Mouse (Mus musculus) CH12.LX (cell line): Measurements from ENCODE around the gene Gss. TPM values are rescaled to one million over a fixed set of nuclear protein-coding genes. Genes with fewer than 3 reads are reported as not detected.

Source experiments
- DNase-seq: peaks from one replicate; pipeline ENCODE4 v3.0.0-alpha.2; 2013; ENCODE audit errors: extremely low read depth
- H3K27ac ChIP-seq: 2 replicates; pipeline ENCODE4 v1.5.1; 2012; ENCODE audit warnings: low read depth, mild to moderate bottlenecking, control low read depth, moderate library complexity; ENCODE audit not compliant: insufficient read depth
- H3K27me3 ChIP-seq: replicated peaks from 2 replicates; pipeline ENCODE3; 2012; ENCODE audit warnings: inconsistent platforms
- H3K36me3 ChIP-seq, 2 experiments: replicated peaks in 1 of 2; 2 replicates each; pipeline versions ENCODE3 to v1.6.1; 2012; ENCODE audit warnings: inconsistent platforms in 1 of 2, low read length in 1 of 2, mild to moderate bottlenecking in 1 of 2, mixed read lengths in 1 of 2, moderate library complexity in 1 of 2; ENCODE audit not compliant: control insufficient read depth in 1 of 2, insufficient read depth in 1 of 2
- H3K4me1 ChIP-seq, 2 experiments: 2 replicates each; pipeline ENCODE4 v1.6.1; 2012; ENCODE audit warnings: inconsistent platforms in 1 of 2, moderate library complexity in 1 of 2; ENCODE audit not compliant: insufficient read depth in 2 of 2, control insufficient read depth in 1 of 2
- H3K4me2 ChIP-seq: 2 replicates; pipeline ENCODE4 v1.6.1; 2012; ENCODE audit warnings: low read depth, mild to moderate bottlenecking, control low read depth; ENCODE audit not compliant: poor library complexity, insufficient read depth, severe bottlenecking
- H3K4me3 ChIP-seq, 3 experiments: fragments of 150-350 bp in 1 of 3; sonication (generic) in 1 of 3; replicated peaks in 1 of 3; 2 replicates each; pipeline versions ENCODE3 to v1.5.1; 2011 to 2012; ENCODE audit warnings: low read depth in 2 of 3, low read length in 2 of 3, mild to moderate bottlenecking in 2 of 3, moderate library complexity in 2 of 3, control low read depth in 1 of 3, improper control_type of control experiment in 1 of 3, inconsistent platforms in 1 of 3, mixed read lengths in 1 of 3; ENCODE audit not compliant: poor library complexity in 1 of 3
- H3K79me2 ChIP-seq: replicated peaks from 2 replicates; pipeline ENCODE4 v1.6.1; 2012; ENCODE audit warnings: mild to moderate bottlenecking, moderate library complexity; ENCODE audit not compliant: control insufficient read depth, poor library complexity, insufficient read depth, severe bottlenecking; ENCODE audit errors: extremely low read depth
- H3K9ac ChIP-seq: 2 replicates; pipeline ENCODE4 v1.6.1; 2012; ENCODE audit warnings: low read depth, mild to moderate bottlenecking, control low read depth, moderate library complexity; ENCODE audit not compliant: insufficient read depth
- H3K9me3 ChIP-seq: replicated peaks from 2 replicates; pipeline ENCODE3; 2012; ENCODE audit warnings: low read length, inconsistent platforms, mixed read lengths
- CHD1 ChIP-seq: IDR thresholded peaks from 2 replicates; pipeline ENCODE4 v1.6.1; 2012; ENCODE audit warnings: low read depth, low read length, improper control_type of control experiment, inconsistent platforms
- CHD2 ChIP-seq: IDR thresholded peaks from 2 replicates; pipeline ENCODE4 v1.6.1; 2011; ENCODE audit warnings: low read length, improper control_type of control experiment
- E2F4 ChIP-seq: IDR thresholded peaks from 2 replicates; pipeline ENCODE4 v1.6.1; 2011; ENCODE audit warnings: low read depth, low read length, improper control_type of control experiment; ENCODE audit not compliant: insufficient replicate concordance
- ELF1 ChIP-seq: IDR thresholded peaks from 2 replicates; pipeline ENCODE4 v1.6.1; 2014; ENCODE audit warnings: low read depth, mild to moderate bottlenecking, inconsistent platforms, low read length, improper control_type of control experiment
- ETS1 ChIP-seq: conservative IDR thresholded peaks from 2 replicates; pipeline ENCODE4 v1.6.1; 2012; ENCODE audit warnings: low read depth, mild to moderate bottlenecking, inconsistent platforms, low read length, improper control_type of control experiment, moderate library complexity
- HCFC1 ChIP-seq: IDR thresholded peaks from 2 replicates; pipeline ENCODE4 v1.6.1; 2012; ENCODE audit warnings: low read depth, mild to moderate bottlenecking, inconsistent platforms, low read length, improper control_type of control experiment
- IRF4 ChIP-seq: IDR thresholded peaks from 2 replicates; pipeline ENCODE4 v1.6.1; 2014; ENCODE audit warnings: low read depth, mild to moderate bottlenecking, inconsistent platforms, low read length, improper control_type of control experiment
- JUN ChIP-seq: IDR thresholded peaks from 2 replicates; pipeline ENCODE4 v1.6.1; 2011; ENCODE audit warnings: low read depth, mild to moderate bottlenecking, low read length, improper control_type of control experiment, moderate library complexity; ENCODE audit not compliant: insufficient read depth
- KAT2A ChIP-seq: IDR thresholded peaks from 2 replicates; pipeline ENCODE4 v1.6.1; 2012; ENCODE audit warnings: low read length, improper control_type of control experiment, inconsistent platforms; ENCODE audit not compliant: insufficient replicate concordance
- MAFK ChIP-seq: IDR thresholded peaks from 2 replicates; pipeline ENCODE4 v1.6.1; 2011; ENCODE audit warnings: low read length, improper control_type of control experiment; ENCODE audit not compliant: insufficient replicate concordance
- MAZ ChIP-seq: IDR thresholded peaks from 2 replicates; pipeline ENCODE4 v1.6.1; 2012; ENCODE audit warnings: low read depth, mild to moderate bottlenecking, inconsistent platforms, low read length, improper control_type of control experiment, moderate library complexity
- MXI1 ChIP-seq: IDR thresholded peaks from 2 replicates; pipeline ENCODE4 v1.6.1; 2011; ENCODE audit warnings: mild to moderate bottlenecking, low read depth, low read length, improper control_type of control experiment
- NELFE ChIP-seq: IDR thresholded peaks from 2 replicates; pipeline ENCODE4 v1.6.1; 2011; ENCODE audit warnings: low read depth, low read length, improper control_type of control experiment
- PAX5 ChIP-seq: IDR thresholded peaks from 2 replicates; pipeline ENCODE4 v1.6.1; 2012; ENCODE audit warnings: low read length, inconsistent platforms, mixed read lengths
- POLR2AphosphoS2 ChIP-seq: IDR thresholded peaks from 2 replicates; pipeline ENCODE4 v1.6.1; 2011; ENCODE audit warnings: low read depth, low read length, improper control_type of control experiment
- RAD21 ChIP-seq: IDR thresholded peaks from 2 replicates; pipeline ENCODE4 v1.6.1; 2011; ENCODE audit warnings: low read depth, mild to moderate bottlenecking, low read length, improper control_type of control experiment, moderate library complexity
- RCOR1 ChIP-seq: conservative IDR thresholded peaks from 2 replicates; pipeline ENCODE4 v1.6.1; 2012; ENCODE audit warnings: low read depth, mild to moderate bottlenecking, inconsistent platforms, low read length, improper control_type of control experiment
- TCF12 ChIP-seq: IDR thresholded peaks from 2 replicates; pipeline ENCODE4 v1.6.1; 2014; ENCODE audit warnings: low read depth, mild to moderate bottlenecking, inconsistent platforms, low read length, improper control_type of control experiment
- ZC3H11A ChIP-seq: IDR thresholded peaks from 2 replicates; pipeline ENCODE4 v1.6.1; 2012; ENCODE audit warnings: low read depth, mild to moderate bottlenecking, inconsistent platforms, low read length, improper control_type of control experiment
- ZMIZ1 ChIP-seq: IDR thresholded peaks from 2 replicates; pipeline ENCODE4 v1.6.1; 2012; ENCODE audit warnings: low read depth, mild to moderate bottlenecking, inconsistent platforms, low read length, improper control_type of control experiment
- ZNF384 ChIP-seq: IDR thresholded peaks from 2 replicates; pipeline ENCODE4 v1.6.1; 2012; ENCODE audit warnings: low read depth, low read length, improper control_type of control experiment, inconsistent platforms
- dilution Hi-C: fragments of 300-500 bp; cut with MboI; formaldehyde crosslinking; loops from 2 replicates; pipeline ENCODE4 v1.14.3; 2020; ENCODE audit warnings: low sequenced_read_pairs; ENCODE audit not compliant: extremely low pct_unique_long_range_greater_than_20kb, extremely low pct_ligation_motif_present
- in situ Hi-C: fragments of 300-500 bp; cut with MboI; formaldehyde crosslinking; loops from 3 replicates; pipeline ENCODE4 v1.14.3; 2019; ENCODE audit warnings: low sequenced_read_pairs, low pct_ligation_motif_present, low pct_unique_long_range_greater_than_20kb, mixed read lengths
- polyA plus RNA-seq: library from polyadenylated mRNA; unstranded; fragments of >175 nt; gene quantifications from 2 replicates; pipeline ENCODE4 v1.2.1, GENCODE M21; 2012; ENCODE audit warnings: low read depth; ENCODE audit not compliant: insufficient read length
- total RNA-seq, 2 experiments: library from RNA; depleted of rRNA; stranded (reverse); fragments of 300-350 nt in 1 of 2; fragments of >200 nt in 1 of 2; gene quantifications; 2 replicates each; pipeline ENCODE4 v1.2.3; 2012 to 2014

Gss gene
- total and polyA plus RNA-seq, 3 experiments: 17.3 to 21.9 (median 18.0) TPM

DNA sequence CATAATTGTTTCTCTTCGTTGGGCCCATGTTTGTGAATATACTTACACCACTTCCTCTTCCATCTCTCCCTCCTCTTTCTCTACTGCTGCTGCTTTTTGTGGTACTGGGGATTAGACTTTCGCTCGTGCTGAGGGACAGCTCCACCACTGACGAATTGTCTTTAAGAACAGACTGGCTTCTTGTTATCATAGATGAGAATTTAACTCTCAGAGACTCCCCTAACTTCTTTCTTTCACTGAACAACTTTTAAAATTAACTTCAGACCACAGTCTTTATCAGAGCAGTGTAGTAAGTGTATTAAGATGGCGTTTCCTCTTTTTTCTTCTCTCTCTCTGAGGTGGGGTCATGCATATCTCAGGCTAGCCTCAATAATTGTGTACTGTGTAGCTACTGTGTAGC lies 68.9 kb downstream of the Gss start:
- no peak for DNase-seq
- in situ Hi-C loops: loop anchor here (25.0 kb wide), 1 partner anchor 239 kb away; the partner anchor contains the start of gene Procr
- Histone ChIP-seq H3K9ac (no peak overlapping the region), H3K27me3 (no peaks in the 10 kb centered on the region), H3K27ac (no peak overlapping the region), H3K36me3 (no peaks in the 10 kb centered on the region), H3K79me2 (no peaks in the 10 kb centered on the region), H3K4me3 (no peak overlapping the region), H3K4me1 (peaks cover 3 to 9% of the 10 kb centered on the region in 2 experiments; a peak in 3 of 4 replicates), H3K4me2 (no peak overlapping the region), H3K9me3 (no peaks in the 10 kb centered on the region)
- dilution Hi-C loops: no loop called here
- no peak for TF ChIP-seq HCFC1
- no peak for TF ChIP-seq RCOR1
- no peak for TF ChIP-seq POLR2AphosphoS2
- TF ChIP-seq ZNF384: no peak
- TF ChIP-seq E2F4: no peak
- no peak for TF ChIP-seq ZMIZ1
- TF ChIP-seq MXI1: no peak

DNA sequence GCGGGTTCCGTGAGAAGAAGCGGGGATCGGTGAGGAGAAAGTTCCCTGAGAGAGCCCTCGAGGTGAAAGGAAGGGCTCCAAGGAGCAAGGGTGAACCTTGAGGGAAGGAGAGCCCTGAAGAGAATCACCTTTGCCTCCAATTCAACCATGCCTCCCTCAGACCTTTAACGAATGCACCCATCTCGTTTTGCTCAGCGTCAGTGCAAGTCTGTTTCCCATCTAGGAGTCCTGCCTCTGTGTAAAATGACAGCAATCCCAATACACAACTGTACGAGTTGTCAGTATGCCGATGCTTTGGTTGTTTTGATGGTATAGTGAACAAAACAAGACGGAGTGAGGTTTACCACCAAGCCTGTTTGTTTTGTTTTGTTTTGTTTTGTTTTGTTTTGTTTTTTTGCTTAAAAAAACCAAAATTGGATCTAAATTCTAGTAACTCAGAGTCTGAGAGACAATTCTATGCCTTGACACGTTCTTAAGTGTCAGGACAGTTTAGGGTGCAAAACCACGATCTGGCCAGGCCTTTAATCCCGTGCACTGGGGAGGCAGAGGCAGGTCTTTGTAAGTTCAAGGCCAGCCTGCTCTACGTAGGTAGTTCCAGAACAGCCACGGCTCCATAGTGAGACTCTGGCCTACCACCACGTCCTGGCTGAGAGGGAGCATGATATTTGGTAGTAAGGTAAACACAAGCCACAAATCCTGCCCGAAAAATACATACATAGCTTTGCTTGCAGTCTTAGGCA lies 73.9 kb downstream of the Gss start:
- peaks cover 34% of the 10 kb centered on the region for H3K27me3 ChIP-seq
- dilution Hi-C loops (no loop called here), in situ Hi-C loops (loop anchor here (5.0 to 25.0 kb wide), 3 partner anchors 74 to 244 kb away; partner anchors contain the start of genes Gss and Procr)
- peaks cover 3 to 23% of the 10 kb centered on the region in 2 experiments; a peak in 3 of 4 replicates for H3K4me1 ChIP-seq
- no peaks in the 10 kb centered on the region for H3K36me3 ChIP-seq
- TF ChIP-seq CHD1 (0 out of 2 replicates have a peak, but pooled peaks have one; percentile 72), MAFK (no peak)
- H3K9me3 ChIP-seq: no peaks in the 10 kb centered on the region
- DNase-seq: no peak
- peak overlapping the region; percentile 72 for H3K4me2 ChIP-seq
- H3K79me2 ChIP-seq: no peaks in the 10 kb centered on the region
- no peak overlapping the region for H3K27ac ChIP-seq
- peak overlapping the region; percentile 62 for H3K9ac ChIP-seq
- peak overlapping the region; percentile 59 to 87 (median 79) for H3K4me3 ChIP-seq

DNA sequence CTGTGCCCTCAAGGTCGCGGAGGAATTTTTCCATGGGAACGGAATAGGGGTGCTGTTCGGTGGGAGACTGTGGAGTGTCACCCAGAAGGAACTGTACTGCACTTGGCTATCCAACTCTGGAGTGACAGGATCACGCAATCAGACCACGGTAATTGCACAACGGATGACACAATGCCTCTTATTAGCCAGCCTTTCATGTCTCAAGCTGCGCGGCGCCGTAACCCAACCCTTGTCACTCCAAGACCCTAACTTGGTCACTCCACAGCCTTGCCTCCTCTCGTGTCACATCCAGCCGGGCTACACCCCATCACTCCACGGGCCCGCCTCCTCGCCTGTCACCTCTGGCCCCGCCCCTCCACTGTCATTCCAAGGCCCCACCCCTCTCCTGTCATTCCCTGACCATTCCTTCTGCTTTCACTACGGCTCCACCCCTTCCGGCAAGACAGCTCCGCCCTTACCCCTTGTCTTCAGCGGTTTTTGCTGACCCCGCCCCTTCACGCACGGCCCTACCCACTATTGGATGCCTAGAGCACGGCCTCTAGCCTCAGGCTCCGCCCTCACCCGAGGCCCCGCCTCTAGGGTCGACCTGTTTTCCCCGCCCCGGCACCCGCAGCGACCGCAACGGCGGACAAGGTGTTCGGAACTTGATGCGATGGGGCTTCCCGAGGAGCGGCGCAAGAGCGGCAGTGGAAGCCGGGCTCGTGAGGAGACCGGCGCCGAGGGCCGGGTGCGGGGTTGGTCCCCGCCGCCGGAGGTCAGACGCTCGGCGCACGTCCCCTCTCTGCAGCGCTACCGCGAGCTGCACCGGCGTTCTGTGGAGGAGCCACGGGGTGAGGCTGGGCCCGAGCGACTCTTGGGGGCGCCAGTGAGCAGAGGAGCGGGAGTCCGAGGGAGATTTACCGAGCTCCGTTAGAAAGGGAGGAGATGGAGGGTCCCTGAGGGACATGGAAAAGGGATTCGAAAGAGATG lies 74.9 kb downstream of the Gss start, which contains the start of the genes Acss2 and Ggt7:
Acss2 (plus strand) TSS at position 494 of the 969 bp plus-strand sequence.
Ggt7 (minus strand) TSS at position 783 of the 969 bp plus-strand sequence.
- DNase-seq: peak; percentile 99
- no peak within 1 kb of the TSS for H3K27ac ChIP-seq
- peak within 1 kb of the TSS; percentile 59 to 87 (median 79) for H3K4me3 ChIP-seq
- in situ Hi-C loops: loop anchor here (5.0 to 25.0 kb wide), 3 partner anchors 75 to 245 kb away; partner anchors contain the start of genes Gss and Procr
- peak within 1 kb of the TSS; percentile 97 for H3K4me2 ChIP-seq
- no peaks in the 10 kb centered on the region for H3K36me3 ChIP-seq
- dilution Hi-C loops: no loop called here
- peak within 1 kb of the TSS; percentile 62 for H3K9ac ChIP-seq
- H3K9me3 ChIP-seq: no peaks in the 10 kb centered on the region
- H3K79me2 ChIP-seq: no peaks in the 10 kb centered on the region
- peaks cover 38% of the 10 kb centered on the region for H3K27me3 ChIP-seq
- peaks cover 5 to 21% of the 10 kb centered on the region in 2 experiments; a peak in 3 of 4 replicates for H3K4me1 ChIP-seq
- TF ChIP-seq ELF1 (peak; percentile 51), CHD2 (no peak), PAX5 (no peak), MAZ (0 out of 2 replicates have a peak, but pooled peaks have one; percentile 49), NELFE (no peak), HCFC1 (peak; percentile 20; the same call in 1 of the 2 replicates), ZC3H11A (no peak), KAT2A (no peak), JUN (no peak), RAD21 (peak; percentile 42), CHD1 (no peak), POLR2AphosphoS2 (no peak), IRF4 (peak; percentile 41; the same call in 1 of the 2 replicates), ETS1 (no peak), TCF12 (0 out of 2 replicates have a peak, but pooled peaks have one; percentile 26)
